Mouse (Mus musculus) midbrain, embryonic 14.5 days (tissue): ENCODE results near the gene Cyth3. TPM values are rescaled to one million over a fixed set of nuclear protein-coding genes. Genes with fewer than 3 reads are reported as not detected.

Source experiments
- ATAC-seq: fragments of 200-750 bp; cut with Nextera tagmentation; 2 replicates; pipeline ENCODE4 v1.8.0; 2017; ENCODE audit warnings: moderate number of reproducible peaks, moderate library complexity; ENCODE audit not compliant: low FRiP score, low TSS enrichment
- DNase-seq: peaks from one replicate; pipeline ENCODE4 v3.0.0-alpha.2; 2015
- H3K27ac ChIP-seq: fragments of 300-500 bp; sonication (generic); replicated peaks from 2 replicates; pipeline ENCODE4 v1.5.1; 2014; ENCODE audit warnings: mild to moderate bottlenecking, low read depth, low read length, moderate library complexity
- H3K27me3 ChIP-seq: fragments of 300-500 bp; sonication (generic); 2 replicates; pipeline ENCODE4 v1.6.1; 2014; ENCODE audit warnings: low read length, control low read depth, mixed read lengths; ENCODE audit not compliant: control insufficient read depth, insufficient read depth
- H3K36me3 ChIP-seq: fragments of 300-500 bp; sonication (generic); 2 replicates; pipeline ENCODE4 v1.6.1; 2014; ENCODE audit warnings: low read length, control low read depth; ENCODE audit not compliant: control insufficient read depth, insufficient read depth
- H3K4me1 ChIP-seq: fragments of 300-500 bp; sonication (generic); 2 replicates; pipeline ENCODE4 v1.6.1; 2014; ENCODE audit warnings: mild to moderate bottlenecking, antibody characterized with exemption, low read length, control low read depth; ENCODE audit not compliant: control insufficient read depth, insufficient read depth
- H3K4me2 ChIP-seq: fragments of 300-500 bp; sonication (generic); 2 replicates; pipeline ENCODE4 v1.6.1; 2014; ENCODE audit warnings: mild to moderate bottlenecking, low read length, moderate library complexity
- H3K4me3 ChIP-seq: fragments of 300-500 bp; sonication (generic); replicated peaks from 2 replicates; pipeline ENCODE4 v1.5.1; 2014; ENCODE audit warnings: low read depth, low read length
- H3K9ac ChIP-seq: fragments of 300-500 bp; sonication (generic); replicated peaks from 2 replicates; pipeline ENCODE4 v1.6.1; 2014; ENCODE audit warnings: mild to moderate bottlenecking, low read length, moderate library complexity
- H3K9me3 ChIP-seq: fragments of 300-500 bp; sonication (generic); 2 replicates; pipeline ENCODE4 v1.6.1; 2016; ENCODE audit warnings: low read length, control low read depth, mixed read lengths; ENCODE audit not compliant: control insufficient read depth
- WGBS: fragments of 180-500 bp; shearing (Covaris S2); extraction: QIAGEN DNeasy Blood & Tissue Kit; methylation state at CpG from one replicate; pipeline ENCODE4 v1.1.7; 2014; 5-methylcytosine and 5-hydroxymethylcytosine counted together
- polyA plus RNA-seq: library from polyadenylated mRNA; unstranded; fragments of >200 nt; fragmentation: Nextera tagmentation; extraction: Ambion mirVana; gene quantifications from 2 replicates; pipeline ENCODE4 v1.2.1, GENCODE M21; 2014

The Cyth3 gene
- polyA plus RNA-seq, 1 experiment from 2014 or later: 38.0 TPM

GRCm38 (mm10) chr5:143711326-143711725, 89.1 kb downstream of the Cyth3 start:
- ATAC-seq (peak; percentile 63; the same call in 1 of the 2 replicates), DNase-seq (peak; percentile 90)
- H3K4me2 ChIP-seq: no peak overlapping the region
- H3K27ac ChIP-seq: no peak overlapping the region
- H3K36me3 ChIP-seq: peaks cover 91% of the 10 kb centered on the region
- H3K27me3 ChIP-seq: no peaks in the 10 kb centered on the region
- no peak overlapping the region for H3K4me3 ChIP-seq
- H3K9ac ChIP-seq: no peak overlapping the region
- 8% methylated on average over 7 of the region's 7 CpGs for WGBS
- H3K9me3 ChIP-seq: no peaks in the 10 kb centered on the region
- no peaks in the 10 kb centered on the region for H3K4me1 ChIP-seq

- Histone ChIP-seq H3K36me3 (peaks cover 95% of the 10 kb centered on the region), H3K4me2 (no peak overlapping the region), H3K9me3 (no peaks in the 10 kb centered on the region), H3K4me1 (no peaks in the 10 kb centered on the region), H3K4me3 (no peak overlapping the region), H3K9ac (no peak overlapping the region), H3K27me3 (no peaks in the 10 kb centered on the region), H3K27ac (no peak overlapping the region)
- no peak for ATAC-seq
- 90% methylated on average over 14 of the region's 14 CpGs for WGBS
- DNase-seq: no peak
Measured at GRCm38 (mm10) chr5:143712011-143712800, 90.0 kb downstream of the Cyth3 start.

DNA sequence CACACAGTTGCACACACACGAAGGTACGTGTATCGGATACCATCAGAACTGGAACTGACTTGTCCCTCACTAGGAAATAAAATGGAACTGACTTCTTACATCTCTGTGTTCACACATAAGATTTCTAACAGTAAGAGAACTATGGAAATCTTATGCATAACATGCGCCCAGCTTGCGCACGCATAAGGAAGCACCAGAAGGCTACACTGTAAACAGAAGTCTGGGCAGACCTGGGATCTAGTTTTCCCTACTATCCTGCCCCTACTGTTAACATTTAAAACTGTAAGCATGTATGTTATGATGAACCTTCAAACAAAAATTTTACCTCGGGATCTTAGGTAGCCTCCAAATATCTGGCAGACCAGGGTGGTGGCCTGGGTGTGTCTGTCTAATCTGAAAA, 99.7 kb downstream of the Cyth3 start:
- no peaks in the 10 kb centered on the region for H3K9me3 ChIP-seq
- 99% methylated on average over 7 of the region's 7 CpGs for WGBS
- H3K36me3 ChIP-seq: peaks cover 100% of the 10 kb centered on the region
- H3K27me3 ChIP-seq: no peaks in the 10 kb centered on the region
- no peak overlapping the region for H3K9ac ChIP-seq
- H3K4me2 ChIP-seq: no peak overlapping the region
- ATAC-seq (no peak), DNase-seq (no peak)
- no peaks in the 10 kb centered on the region for H3K4me1 ChIP-seq
- no peak overlapping the region for H3K27ac ChIP-seq
- H3K4me3 ChIP-seq: no peak overlapping the region

- H3K4me1 ChIP-seq: peaks cover 17% of the 10 kb centered on the region
- no peak overlapping the region for H3K27ac ChIP-seq
- DNase-seq: peak; percentile 4
- peak overlapping the region; percentile 88 for H3K4me2 ChIP-seq
- 15% methylated on average over 6 of the region's 6 CpGs for WGBS
- H3K4me3 ChIP-seq: peak overlapping the region; percentile 96
- peak overlapping the region; percentile 95; the same call in 1 of the 2 replicates for H3K9ac ChIP-seq
- peaks cover 21% of the 10 kb centered on the region for H3K36me3 ChIP-seq
- no peaks in the 10 kb centered on the region for H3K9me3 ChIP-seq
- no peak for ATAC-seq
- no peaks in the 10 kb centered on the region for H3K27me3 ChIP-seq
Measured at GRCm38 (mm10) chr5:143730915-143731314, 108.7 kb downstream of the Cyth3 start.

DNA sequence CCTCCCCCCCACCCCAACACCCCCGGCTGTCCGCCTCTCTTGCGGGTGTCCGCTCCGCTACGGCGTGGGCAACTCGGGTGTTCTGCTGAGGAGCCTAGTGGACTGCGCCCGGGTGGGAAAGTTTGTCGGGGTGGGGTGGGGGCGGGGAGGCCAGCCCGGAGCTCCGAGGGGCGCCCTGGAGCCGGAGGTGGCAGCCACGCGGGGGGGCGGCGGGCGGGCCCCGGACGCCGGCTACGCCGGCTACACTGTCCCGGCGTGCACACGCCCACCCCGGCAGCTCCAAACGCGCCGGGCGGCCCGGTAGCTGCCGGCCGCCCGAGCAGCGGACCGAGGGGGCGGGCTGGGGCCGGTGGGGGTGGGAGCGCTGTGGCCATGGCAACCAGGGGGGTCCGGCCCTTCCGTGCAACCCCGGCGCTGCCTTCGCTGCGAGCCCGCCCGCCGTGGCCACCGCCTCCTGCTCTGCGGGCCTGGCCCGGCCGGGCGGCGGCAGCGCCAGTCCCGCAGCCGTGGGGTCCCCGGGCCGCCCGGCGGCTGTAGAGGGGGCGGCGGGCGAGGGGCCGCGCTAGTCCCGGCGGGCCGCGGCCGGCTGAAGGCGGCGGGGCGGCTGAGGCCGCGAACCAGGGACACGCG, 109.4 kb downstream of the Cyth3 start:
- no peaks in the 10 kb centered on the region for H3K27me3 ChIP-seq
- WGBS: under 1% methylated on average over 64 of the region's 82 CpGs
- peak overlapping the region; percentile 94 for H3K27ac ChIP-seq
- peak overlapping the region; percentile 95 for H3K9ac ChIP-seq
- H3K36me3 ChIP-seq: peaks cover 14% of the 10 kb centered on the region
- ATAC-seq (peak; percentile 11), DNase-seq (no peak)
- no peaks in the 10 kb centered on the region for H3K9me3 ChIP-seq
- H3K4me3 ChIP-seq: peak overlapping the region; percentile 96
- H3K4me1 ChIP-seq: peaks cover 17% of the 10 kb centered on the region
- peak overlapping the region; percentile 88 for H3K4me2 ChIP-seq

GRCm38 (mm10) chr5:143732180-143732891, 110.1 kb downstream of the Cyth3 start, which contains the start of gene Usp42:
Gene Usp42, minus strand, starts transcription at chr5:143732280.
- H3K36me3 ChIP-seq: peaks cover 7% of the 10 kb centered on the region
- H3K4me3 ChIP-seq: peak within 1 kb of the TSS; percentile 96
- H3K27me3 ChIP-seq: no peaks in the 10 kb centered on the region
- peaks cover 17% of the 10 kb centered on the region for H3K4me1 ChIP-seq
- H3K9ac ChIP-seq: peak within 1 kb of the TSS; percentile 95
- H3K27ac ChIP-seq: peak within 1 kb of the TSS; percentile 94
- 1% methylated on average over 75 of the region's 82 CpGs for WGBS
- DNase-seq (peak; percentile 98), ATAC-seq (peak; percentile 99)
- H3K9me3 ChIP-seq: no peaks in the 10 kb centered on the region
- peak within 1 kb of the TSS; percentile 88 for H3K4me2 ChIP-seq

DNA sequence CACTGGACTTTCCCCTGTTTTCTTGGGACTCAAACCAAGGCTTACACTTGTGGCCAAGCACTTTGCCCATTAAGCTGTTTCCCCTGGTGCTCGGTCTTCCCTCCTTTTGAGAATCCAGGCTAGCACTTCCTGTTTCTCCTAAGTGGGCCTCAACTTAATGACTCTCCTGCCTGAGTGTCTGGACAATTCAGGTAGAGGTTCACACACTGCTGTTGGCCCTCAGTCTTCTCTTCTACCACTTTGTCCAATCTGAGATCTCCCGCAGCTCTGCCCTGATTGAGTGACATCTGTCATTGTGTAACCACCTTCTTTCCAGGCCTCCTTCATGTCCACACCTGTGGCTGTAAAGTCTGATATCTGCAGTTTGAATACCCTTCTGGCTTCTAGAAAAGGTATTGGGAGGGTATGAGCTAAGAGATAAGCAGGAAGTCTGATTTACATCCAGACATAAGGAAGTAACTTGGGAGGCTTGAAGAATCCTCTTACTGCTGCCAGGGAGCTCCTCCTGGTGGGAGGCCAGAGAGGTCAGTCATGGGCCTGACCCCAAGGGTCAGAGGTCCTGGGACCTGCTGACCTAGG, 127.5 kb downstream of the Cyth3 start:
- Histone ChIP-seq H3K27me3 (no peaks in the 10 kb centered on the region), H3K9me3 (no peaks in the 10 kb centered on the region), H3K4me2 (no peak overlapping the region), H3K4me1 (no peaks in the 10 kb centered on the region), H3K27ac (no peak overlapping the region), H3K36me3 (no peaks in the 10 kb centered on the region), H3K9ac (no peak overlapping the region), H3K4me3 (no peak overlapping the region)
- ATAC-seq (no peak), DNase-seq (no peak)
- WGBS: 51% methylated on average over 2 of the region's 2 CpGs

DNA sequence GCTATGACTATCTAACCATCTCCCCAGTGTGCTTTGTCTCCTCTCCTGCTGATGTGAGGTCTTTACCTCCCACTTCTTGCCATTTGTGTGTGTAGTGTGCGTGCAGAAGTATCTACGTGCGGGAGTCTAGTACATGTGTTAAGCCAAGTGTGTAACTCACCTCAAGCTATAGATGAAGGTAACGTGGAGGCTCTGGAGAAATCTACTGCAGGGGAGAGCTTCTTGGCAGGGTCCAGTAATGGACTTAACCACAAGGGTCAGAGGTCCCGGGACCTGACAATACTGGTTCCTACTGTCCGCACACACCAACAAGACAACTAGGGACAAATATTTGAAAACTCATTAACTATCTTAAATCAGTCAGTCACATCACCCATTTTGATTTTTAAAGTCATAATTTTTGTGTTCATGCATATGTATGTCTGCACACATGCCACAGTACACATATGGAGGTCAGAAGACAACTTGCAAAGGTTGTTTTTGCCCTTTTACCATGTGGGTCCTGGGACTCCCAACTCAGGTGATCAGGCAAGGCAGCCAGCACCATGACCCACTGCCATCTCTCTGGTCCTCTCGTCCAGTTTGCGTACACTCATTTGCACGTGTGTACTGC, 133.4 kb downstream of the Cyth3 start:
- Histone ChIP-seq H3K9me3 (no peaks in the 10 kb centered on the region), H3K4me2 (no peak overlapping the region), H3K4me1 (peaks cover 9% of the 10 kb centered on the region), H3K27ac (no peak overlapping the region), H3K27me3 (no peaks in the 10 kb centered on the region), H3K36me3 (no peaks in the 10 kb centered on the region), H3K4me3 (no peak overlapping the region), H3K9ac (no peak overlapping the region)
- ATAC-seq: no peak
- 95% methylated on average over 9 of the region's 9 CpGs for WGBS
- no peak for DNase-seq
